Mouse (Mus musculus) embryonic facial prominence, embryonic 13.5 days (tissue): Measurements from ENCODE around the gene Col5a1. TPM values are rescaled to one million over a fixed set of nuclear protein-coding genes. Genes with fewer than 3 reads are reported as not detected.

Experiments
- ATAC-seq: fragments of 200-750 bp; cut with Nextera tagmentation; 2 replicates; pipeline ENCODE4 v1.8.0; 2017; ENCODE audit warnings: low read depth; ENCODE audit not compliant: insufficient number of reproducible peaks, insufficient read depth, low FRiP score, low TSS enrichment
- H3K27ac ChIP-seq: fragments of 300-500 bp; sonication (generic); 2 replicates; pipeline ENCODE4 v1.5.1; 2015; ENCODE audit warnings: moderate library complexity, mild to moderate bottlenecking, inconsistent platforms
- H3K27me3 ChIP-seq: fragments of 300-500 bp; sonication (generic); 2 replicates; pipeline ENCODE4 v1.6.1; 2015; ENCODE audit warnings: mild to moderate bottlenecking, inconsistent platforms
- H3K36me3 ChIP-seq: fragments of 300-500 bp; sonication (generic); 2 replicates; pipeline ENCODE4 v1.6.1; 2015; ENCODE audit warnings: mild to moderate bottlenecking, inconsistent platforms
- H3K4me1 ChIP-seq: fragments of 300-500 bp; sonication (generic); 2 replicates; pipeline ENCODE4 v1.6.1; 2015; ENCODE audit warnings: inconsistent platforms
- H3K4me2 ChIP-seq: fragments of 300-500 bp; sonication (generic); 2 replicates; pipeline ENCODE4 v1.6.1; 2015; ENCODE audit warnings: moderate library complexity, mild to moderate bottlenecking, inconsistent platforms
- H3K4me3 ChIP-seq: fragments of 300-500 bp; sonication (generic); 2 replicates; pipeline ENCODE4 v1.5.1; 2015; ENCODE audit warnings: mild to moderate bottlenecking, inconsistent platforms
- H3K9ac ChIP-seq: fragments of 300-500 bp; sonication (generic); 2 replicates; pipeline ENCODE4 v1.6.1; 2015; ENCODE audit warnings: mild to moderate bottlenecking, inconsistent platforms
- H3K9me3 ChIP-seq: fragments of 300-500 bp; sonication (generic); 2 replicates; pipeline ENCODE4 v1.6.1; 2016; ENCODE audit warnings: inconsistent platforms
- WGBS: fragments of 180-500 bp; shearing (Covaris S2); methylation state at CpG from one replicate; pipeline ENCODE4 v1.1.7; 2015; ENCODE audit warnings: mixed read lengths; 5-methylcytosine and 5-hydroxymethylcytosine counted together
- polyA plus RNA-seq: library from polyadenylated mRNA; unstranded; fragments of >200 nt; fragmentation: Nextera tagmentation; extraction: Ambion mirVana; gene quantifications from 2 replicates; pipeline ENCODE4 v1.2.1, GENCODE M21; 2015

Gene Col5a1
- polyA plus RNA-seq, 1 experiment from 2014 or later: 104 TPM

DNA sequence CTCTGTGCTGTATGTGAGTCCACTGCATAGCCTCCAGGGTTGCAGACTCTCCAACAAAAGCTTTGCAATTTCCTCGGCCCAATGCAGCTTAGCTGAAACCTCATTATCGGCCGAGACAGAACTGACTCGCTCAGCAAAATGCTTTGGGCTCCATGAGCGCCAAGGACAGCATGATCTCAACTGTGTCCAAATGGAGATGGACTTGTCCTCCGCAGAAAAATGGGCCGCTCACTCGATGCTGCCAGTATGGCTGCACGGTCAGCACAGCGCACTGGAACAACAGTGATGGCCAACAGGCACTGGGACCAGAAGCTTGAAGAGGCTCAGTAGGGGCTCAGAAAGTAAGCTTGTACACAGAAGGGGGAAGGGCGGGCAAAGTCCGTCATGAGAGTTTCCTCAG is 53.9 kb downstream of the Col5a1 start:
- peaks cover 77% of the 10 kb centered on the region for H3K36me3 ChIP-seq
- no peak overlapping the region for H3K4me2 ChIP-seq
- H3K4me3 ChIP-seq: no peak overlapping the region
- H3K27ac ChIP-seq: no peak overlapping the region; the same call in 1 of the 2 replicates
- H3K9me3 ChIP-seq: no peaks in the 10 kb centered on the region
- no peaks in the 10 kb centered on the region for H3K27me3 ChIP-seq
- ATAC-seq: no peak
- 89% methylated on average over 12 of the region's 12 CpGs for WGBS
- H3K9ac ChIP-seq: no peak overlapping the region
- H3K4me1 ChIP-seq: peaks cover 28% of the 10 kb centered on the region

DNA sequence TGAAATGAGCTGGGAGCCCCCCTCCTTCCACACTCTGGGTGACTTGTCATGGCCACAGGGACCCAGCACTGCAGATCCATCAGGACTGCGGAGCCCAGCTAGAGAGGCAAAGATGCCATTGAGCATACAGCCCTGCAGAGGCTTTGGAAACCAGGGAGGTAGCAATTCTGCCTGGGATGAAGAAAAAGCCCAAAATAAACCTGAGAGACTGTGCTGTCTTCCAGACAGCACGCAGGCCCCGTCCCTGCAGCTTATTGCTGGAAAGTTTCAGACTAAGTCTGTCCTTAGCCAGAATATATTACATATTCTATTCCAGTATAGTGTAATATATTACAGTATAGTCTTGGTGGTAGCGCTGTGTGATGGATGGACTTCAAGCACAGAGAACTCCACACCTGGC is 61.0 kb downstream of the Col5a1 start:
- Histone ChIP-seq H3K27ac (no peak overlapping the region), H3K9me3 (no peaks in the 10 kb centered on the region), H3K27me3 (no peaks in the 10 kb centered on the region), H3K9ac (no peak overlapping the region), H3K4me1 (peaks cover 5% of the 10 kb centered on the region; the same call in 1 of the 2 replicates), H3K4me3 (no peak overlapping the region), H3K36me3 (peaks cover 76% of the 10 kb centered on the region), H3K4me2 (no peak overlapping the region)
- 94% methylated on average over 4 of the region's 4 CpGs for WGBS
- ATAC-seq: no peak

DNA sequence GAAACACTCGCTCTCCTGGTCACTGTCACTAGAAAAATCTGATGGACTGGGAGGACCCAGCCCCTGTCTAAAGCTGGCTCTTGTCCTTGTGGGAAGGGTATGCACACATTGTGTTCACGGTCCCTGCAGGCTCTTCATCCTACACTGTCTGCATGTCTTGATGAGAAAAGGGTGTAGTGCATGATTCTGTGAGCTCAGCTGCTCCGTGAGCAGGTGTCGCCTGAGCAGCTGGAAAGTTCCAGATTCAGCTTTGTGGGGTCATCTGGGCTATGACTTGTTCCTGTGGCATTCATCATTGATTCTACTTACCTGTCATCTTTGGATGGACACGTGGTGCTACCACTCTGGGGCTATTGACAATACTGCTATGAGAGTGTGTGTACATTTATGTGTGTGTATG is 61.7 kb downstream of the Col5a1 start:
- H3K4me3 ChIP-seq: no peak overlapping the region
- no peaks in the 10 kb centered on the region for H3K9me3 ChIP-seq
- H3K27me3 ChIP-seq: no peaks in the 10 kb centered on the region
- no peak overlapping the region for H3K9ac ChIP-seq
- WGBS: 88% methylated on average over 5 of the region's 5 CpGs
- no peak overlapping the region for H3K27ac ChIP-seq
- peaks cover 5% of the 10 kb centered on the region; the same call in 1 of the 2 replicates for H3K4me1 ChIP-seq
- no peak for ATAC-seq
- peaks cover 76% of the 10 kb centered on the region for H3K36me3 ChIP-seq
- H3K4me2 ChIP-seq: no peak overlapping the region

DNA sequence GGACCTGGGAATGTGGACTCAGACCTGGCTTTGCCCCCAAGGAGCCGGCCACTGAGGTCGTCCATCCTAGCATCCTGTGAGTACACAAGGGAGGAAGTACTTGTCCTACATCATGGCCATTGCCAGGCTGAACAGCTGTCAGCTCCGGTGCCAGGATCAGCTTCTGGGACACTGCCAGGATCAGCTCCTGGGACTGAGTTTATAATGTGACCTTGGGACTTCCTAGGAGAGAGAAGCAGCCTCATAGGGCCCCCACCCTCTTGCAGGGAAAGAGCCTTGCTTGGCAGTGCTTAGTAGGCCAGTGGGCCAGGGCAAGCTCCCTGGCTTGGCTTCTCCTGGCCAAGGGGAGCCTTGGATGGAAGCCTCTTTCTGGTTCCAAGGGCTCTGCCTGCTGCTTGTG is 67.6 kb downstream of the Col5a1 start:
- Histone ChIP-seq H3K27me3 (no peaks in the 10 kb centered on the region), H3K36me3 (peaks cover 91% of the 10 kb centered on the region), H3K9me3 (no peaks in the 10 kb centered on the region), H3K4me3 (no peak overlapping the region), H3K27ac (no peak overlapping the region), H3K4me2 (no peak overlapping the region), H3K4me1 (peaks cover 11% of the 10 kb centered on the region), H3K9ac (no peak overlapping the region)
- WGBS: 86% methylated on average over 3 of the region's 3 CpGs
- no peak for ATAC-seq

DNA sequence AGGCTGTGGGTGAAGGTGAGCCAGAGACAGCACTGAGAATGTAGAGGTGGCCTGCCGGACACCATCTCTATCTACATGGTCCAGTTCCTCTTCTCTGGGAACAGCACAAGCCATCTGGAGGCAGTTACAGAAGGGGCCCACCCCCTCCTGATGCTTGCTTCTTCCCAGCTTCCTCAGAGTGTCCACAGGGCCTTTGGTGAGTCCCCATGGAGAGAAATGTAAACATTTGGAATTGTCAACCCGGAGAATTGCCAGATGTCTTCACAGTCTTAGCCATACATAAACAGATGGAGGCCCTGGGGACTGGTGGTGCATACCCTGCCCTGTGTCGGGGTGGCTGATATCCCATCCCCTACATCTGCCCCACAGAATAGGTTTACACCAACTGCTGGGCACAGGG is 68.7 kb downstream of the Col5a1 start:
- Histone ChIP-seq H3K36me3 (peaks cover 92% of the 10 kb centered on the region), H3K27ac (no peak overlapping the region), H3K4me3 (no peak overlapping the region), H3K9ac (no peak overlapping the region), H3K27me3 (no peaks in the 10 kb centered on the region), H3K9me3 (no peaks in the 10 kb centered on the region), H3K4me1 (peaks cover 11% of the 10 kb centered on the region), H3K4me2 (no peak overlapping the region)
- 31% methylated on average over 3 of the region's 3 CpGs for WGBS
- 0 out of 2 replicates have a peak, but pooled peaks have one; percentile 20 for ATAC-seq

DNA sequence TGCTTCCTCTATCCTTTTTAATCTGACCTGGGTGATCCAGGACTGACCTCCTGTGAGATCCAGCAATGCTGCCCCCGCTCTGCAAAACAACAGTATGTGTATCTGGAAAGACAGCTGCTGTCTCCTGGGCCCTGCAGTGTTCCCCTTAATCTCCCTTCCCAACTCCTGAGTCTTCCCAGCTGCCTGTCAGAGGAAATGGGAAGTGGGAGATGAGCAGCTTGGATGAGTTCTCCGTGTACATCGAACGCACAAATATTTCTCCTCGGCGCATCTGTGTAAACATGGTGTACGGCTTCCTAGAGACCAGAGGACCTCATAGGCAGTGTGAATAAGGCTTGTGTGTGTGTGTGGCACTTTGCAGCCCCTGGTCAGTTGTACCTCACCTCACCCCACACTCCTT is 70.5 kb downstream of the Col5a1 start:
- Histone ChIP-seq H3K4me2 (no peak overlapping the region), H3K27ac (no peak overlapping the region), H3K9ac (no peak overlapping the region), H3K27me3 (no peaks in the 10 kb centered on the region), H3K36me3 (peaks cover 92% of the 10 kb centered on the region), H3K4me3 (no peak overlapping the region), H3K9me3 (no peaks in the 10 kb centered on the region), H3K4me1 (peaks cover 11% of the 10 kb centered on the region)
- ATAC-seq: no peak
- WGBS: 82% methylated on average over 7 of the region's 7 CpGs

DNA sequence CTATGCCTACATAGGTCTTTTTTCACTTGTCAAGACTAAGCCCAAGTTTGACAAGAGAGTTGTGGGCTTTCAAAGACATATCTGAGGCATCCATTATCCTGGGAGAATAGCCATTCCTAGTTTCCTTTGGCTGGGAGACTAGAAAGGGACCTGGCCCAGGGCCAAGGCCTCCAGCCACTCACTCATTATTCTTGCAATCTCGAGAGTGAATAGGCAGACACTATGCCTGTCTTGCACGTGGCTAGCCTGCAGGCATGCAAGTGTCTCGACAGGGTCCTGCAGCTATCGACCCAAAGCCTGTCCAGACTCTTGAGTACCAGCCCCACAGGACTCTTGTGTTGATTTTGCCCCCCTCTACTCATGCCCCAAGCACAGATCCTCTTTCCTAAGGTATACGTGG is 71.0 kb downstream of the Col5a1 start:
- no peaks in the 10 kb centered on the region for H3K27me3 ChIP-seq
- no peak overlapping the region for H3K4me2 ChIP-seq
- no peaks in the 10 kb centered on the region for H3K9me3 ChIP-seq
- no peak overlapping the region for H3K27ac ChIP-seq
- ATAC-seq: no peak
- 44% methylated on average over 5 of the region's 5 CpGs for WGBS
- peaks cover 11% of the 10 kb centered on the region for H3K4me1 ChIP-seq
- peaks cover 92% of the 10 kb centered on the region for H3K36me3 ChIP-seq
- no peak overlapping the region for H3K9ac ChIP-seq
- H3K4me3 ChIP-seq: no peak overlapping the region

DNA sequence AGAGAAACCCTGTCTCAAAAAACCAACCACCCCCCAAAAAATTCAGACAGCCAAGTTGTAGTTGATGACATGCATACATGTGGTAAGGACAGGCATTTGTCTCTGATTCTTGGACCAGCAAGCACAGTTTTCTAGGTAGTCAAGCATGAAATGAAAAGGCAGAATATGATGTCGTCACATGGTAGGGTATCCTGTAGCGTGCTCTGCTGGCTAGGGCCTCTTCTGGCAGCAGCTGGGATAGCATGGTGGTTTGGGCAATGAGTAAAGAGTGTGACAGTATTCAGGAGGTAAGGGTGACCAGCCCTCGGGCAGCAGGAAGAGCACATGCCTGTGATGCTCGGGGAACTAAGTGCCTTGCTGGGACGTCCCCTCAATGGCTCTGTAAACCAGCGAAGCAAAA is 73.0 kb downstream of the Col5a1 start:
- no peak for ATAC-seq
- peaks cover 91% of the 10 kb centered on the region for H3K36me3 ChIP-seq
- no peak overlapping the region for H3K4me3 ChIP-seq
- 62% methylated on average over 6 of the region's 6 CpGs for WGBS
- H3K27me3 ChIP-seq: no peaks in the 10 kb centered on the region
- H3K27ac ChIP-seq: no peak overlapping the region
- no peak overlapping the region for H3K4me2 ChIP-seq
- H3K4me1 ChIP-seq: peaks cover 11% of the 10 kb centered on the region
- no peak overlapping the region for H3K9ac ChIP-seq
- H3K9me3 ChIP-seq: no peaks in the 10 kb centered on the region

DNA sequence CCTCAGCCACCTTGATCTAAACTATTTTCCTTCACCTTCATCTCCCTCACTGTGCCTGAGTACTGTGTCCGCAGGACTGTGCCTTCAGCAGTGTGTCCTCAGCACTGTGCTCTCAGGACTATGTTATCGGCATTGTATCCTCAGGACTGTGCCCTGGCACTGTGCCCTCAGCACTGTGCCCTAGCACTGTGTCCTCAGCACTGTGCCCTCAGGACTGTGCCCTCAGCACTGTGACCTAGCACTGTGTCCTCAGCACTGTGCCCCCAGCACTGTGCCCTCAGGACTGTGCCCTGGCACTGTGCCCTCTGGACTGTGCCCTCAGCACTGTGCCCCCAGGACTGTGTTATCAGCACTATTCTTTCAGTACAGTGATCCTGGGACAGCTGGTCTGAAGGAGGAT is 75.0 kb downstream of the Col5a1 start:
- no peaks in the 10 kb centered on the region for H3K9me3 ChIP-seq
- peaks cover 5% of the 10 kb centered on the region; the same call in 1 of the 2 replicates for H3K4me1 ChIP-seq
- H3K4me3 ChIP-seq: no peak overlapping the region
- no peak overlapping the region for H3K4me2 ChIP-seq
- peaks cover 91% of the 10 kb centered on the region for H3K36me3 ChIP-seq
- no peak overlapping the region for H3K27ac ChIP-seq
- H3K27me3 ChIP-seq: no peaks in the 10 kb centered on the region
- no peak overlapping the region for H3K9ac ChIP-seq
- 0 out of 2 replicates have a peak, but pooled peaks have one; percentile 28 for ATAC-seq
- 92% methylated on average over 2 of the region's 2 CpGs for WGBS

DNA sequence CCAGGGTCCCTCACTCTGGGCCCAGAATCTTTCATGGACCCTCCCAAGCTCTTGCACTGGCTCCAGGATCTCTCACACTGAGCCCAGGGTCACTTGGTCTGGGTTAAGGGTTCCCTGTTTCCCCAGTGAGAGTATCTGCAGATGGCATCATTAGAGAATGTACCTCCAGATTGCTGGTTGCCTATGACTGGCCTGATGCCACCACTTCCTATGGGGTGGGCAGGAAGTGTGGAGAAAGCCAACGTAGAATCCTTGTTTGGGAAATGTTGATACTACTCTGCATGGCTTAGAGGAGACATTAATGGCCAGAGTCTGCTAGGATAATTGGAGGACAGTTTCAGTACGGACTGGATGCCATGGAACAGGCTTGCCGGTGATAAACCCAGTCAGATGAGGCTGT is 76.2 kb downstream of the Col5a1 start:
- Histone ChIP-seq H3K4me3 (no peak overlapping the region), H3K36me3 (peaks cover 94% of the 10 kb centered on the region), H3K4me1 (no peaks in the 10 kb centered on the region), H3K9me3 (no peaks in the 10 kb centered on the region), H3K27ac (no peak overlapping the region), H3K27me3 (no peaks in the 10 kb centered on the region), H3K9ac (no peak overlapping the region), H3K4me2 (no peak overlapping the region)
- WGBS: 84% methylated on average over 3 of the region's 3 CpGs
- no peak for ATAC-seq

DNA sequence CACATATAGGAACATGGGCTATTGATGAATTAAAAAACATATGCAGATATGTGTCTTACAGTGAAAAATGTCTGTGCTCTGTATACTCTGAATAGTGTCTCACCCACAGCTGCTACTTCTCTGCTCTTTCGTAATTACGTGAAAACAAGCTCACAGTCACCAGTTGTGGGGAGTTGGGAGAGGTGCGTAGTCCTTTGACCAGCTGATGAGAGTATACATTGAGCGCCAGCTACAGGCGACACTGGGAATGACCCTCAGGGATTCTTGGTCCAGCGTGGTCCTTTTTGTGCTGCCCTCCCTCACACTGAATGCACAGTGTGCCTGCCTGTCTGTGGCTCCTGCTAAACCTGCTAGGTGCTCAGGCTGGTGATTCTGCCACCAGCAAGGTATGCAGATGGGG is 82.9 kb downstream of the Col5a1 start:
- H3K4me1 ChIP-seq: peaks cover 4% of the 10 kb centered on the region; the same call in 1 of the 2 replicates
- H3K4me3 ChIP-seq: no peak overlapping the region
- H3K36me3 ChIP-seq: peaks cover 100% of the 10 kb centered on the region
- 18% methylated on average over 6 of the region's 6 CpGs for WGBS
- H3K27ac ChIP-seq: no peak overlapping the region
- no peaks in the 10 kb centered on the region for H3K27me3 ChIP-seq
- no peak overlapping the region for H3K9ac ChIP-seq
- ATAC-seq: no peak
- no peaks in the 10 kb centered on the region for H3K9me3 ChIP-seq
- H3K4me2 ChIP-seq: no peak overlapping the region

DNA sequence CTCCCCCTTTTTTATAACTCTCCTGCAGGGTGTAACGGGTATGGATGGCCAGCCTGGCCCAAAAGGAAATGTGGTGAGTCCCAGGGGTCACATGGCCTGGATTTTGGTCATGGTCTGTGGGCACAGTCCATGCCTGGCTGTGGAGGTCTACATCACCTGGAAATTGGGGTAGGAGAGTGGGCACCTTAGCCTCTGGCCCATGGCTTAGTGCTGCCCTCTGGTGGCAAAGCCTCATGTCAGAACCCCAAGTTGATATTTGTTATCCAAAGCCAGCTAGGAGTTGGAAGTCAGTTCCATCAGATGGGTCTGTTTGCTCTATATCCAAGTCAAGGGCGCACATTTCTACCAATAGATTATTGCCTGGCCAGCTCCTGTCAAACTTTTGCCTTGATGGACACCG is 87.6 kb downstream of the Col5a1 start:
- no peak for ATAC-seq

DNA sequence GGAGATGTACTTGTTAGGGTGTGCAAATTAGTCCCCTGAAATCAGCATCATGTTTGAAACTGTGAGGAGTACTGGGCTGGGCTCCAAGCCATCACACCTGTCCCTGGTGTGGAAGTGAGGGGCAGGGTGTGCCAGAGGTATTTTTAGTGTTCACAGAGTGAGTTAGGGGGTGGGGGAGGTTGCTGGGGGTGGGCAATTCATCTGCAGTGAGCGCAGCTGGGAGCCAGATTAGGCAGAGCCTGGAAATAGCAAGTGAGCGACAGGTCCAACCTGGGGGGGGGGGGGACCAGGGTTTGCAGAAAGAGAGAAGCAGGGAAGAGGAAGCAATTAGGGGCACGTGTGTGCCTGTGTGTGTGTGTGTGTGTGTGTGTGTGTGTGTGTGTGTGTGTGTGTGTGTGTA is 89.6 kb downstream of the Col5a1 start:
- H3K9me3 ChIP-seq: no peaks in the 10 kb centered on the region
- H3K4me2 ChIP-seq: no peak overlapping the region
- no peak overlapping the region for H3K4me3 ChIP-seq
- H3K36me3 ChIP-seq: peaks cover 92% of the 10 kb centered on the region
- H3K9ac ChIP-seq: no peak overlapping the region
- 35% methylated on average over 3 of the region's 3 CpGs for WGBS
- ATAC-seq: no peak
- peaks cover 4% of the 10 kb centered on the region; the same call in 1 of the 2 replicates for H3K4me1 ChIP-seq
- no peaks in the 10 kb centered on the region for H3K27me3 ChIP-seq
- H3K27ac ChIP-seq: no peak overlapping the region

More for the DNA sequence above, 87.6 kb downstream of the Col5a1 start:
- Histone ChIP-seq H3K36me3 (peaks cover 93% of the 10 kb centered on the region), H3K27ac (no peak overlapping the region), H3K9me3 (no peaks in the 10 kb centered on the region), H3K9ac (no peak overlapping the region), H3K4me2 (no peak overlapping the region), H3K27me3 (no peaks in the 10 kb centered on the region), H3K4me1 (peaks cover 4% of the 10 kb centered on the region; the same call in 1 of the 2 replicates), H3K4me3 (no peak overlapping the region)
- WGBS: 54% methylated on average over 3 of the region's 3 CpGs
